Mouse (Mus musculus) midbrain, embryonic 12.5 days (tissue): ENCODE data around the gene Ttc16. TPM values are rescaled to one million over a fixed set of nuclear protein-coding genes. Genes with fewer than 3 reads are reported as not detected.
A peak's percentile ranks its signal among the peaks of the same experiment; 100 is the strongest.

Source experiments
- ATAC-seq: fragments of 200-750 bp; cut with Nextera tagmentation; 2 replicates; pipeline ENCODE4 v1.8.0; 2017; ENCODE audit warnings: low read depth, moderate TSS enrichment, moderate library complexity; ENCODE audit not compliant: low FRiP score
- H3K27ac ChIP-seq: fragments of 300-500 bp; sonication (generic); replicated peaks from 2 replicates; pipeline ENCODE4 v1.5.1; 2016; ENCODE audit warnings: mild to moderate bottlenecking
- H3K27me3 ChIP-seq: fragments of 300-500 bp; sonication (generic); 2 replicates; pipeline ENCODE4 v1.6.1; 2016; ENCODE audit warnings: mild to moderate bottlenecking
- H3K36me3 ChIP-seq: fragments of 300-500 bp; sonication (generic); 2 replicates; pipeline ENCODE4 v1.6.1; 2016
- H3K4me1 ChIP-seq: fragments of 300-500 bp; sonication (generic); 2 replicates; pipeline ENCODE4 v1.6.1; 2016
- H3K4me2 ChIP-seq: fragments of 300-500 bp; sonication (generic); replicated peaks from 2 replicates; pipeline ENCODE4 v1.6.1; 2016; ENCODE audit warnings: mild to moderate bottlenecking, moderate library complexity
- H3K4me3 ChIP-seq: fragments of 300-500 bp; sonication (generic); 2 replicates; pipeline ENCODE4 v1.5.1; 2016; ENCODE audit warnings: mild to moderate bottlenecking
- H3K9ac ChIP-seq: fragments of 300-500 bp; sonication (generic); replicated peaks from 2 replicates; pipeline ENCODE4 v1.6.1; 2016; ENCODE audit warnings: mild to moderate bottlenecking, moderate library complexity
- H3K9me3 ChIP-seq: fragments of 300-500 bp; sonication (generic); 2 replicates; pipeline ENCODE4 v1.6.1; 2016; ENCODE audit warnings: mild to moderate bottlenecking
- WGBS: fragments of 180-500 bp; shearing (Covaris S2); methylation state at CpG from one replicate; pipeline ENCODE4 v1.1.7; 2016; 5-methylcytosine and 5-hydroxymethylcytosine counted together
- microRNA counts: library from miRNA; unstranded; fragments of <30 nt; microRNA quantifications from one replicate; lab custom pipeline; 2017
- microRNA-seq: library from miRNA; unstranded; fragments of <30 nt; microRNA quantifications from one replicate; pipeline ENCODE4, GENCODE M21; 2017
- polyA plus RNA-seq: library from polyadenylated mRNA; unstranded; fragments of >200 nt; fragmentation: Nextera tagmentation; extraction: Ambion mirVana; gene quantifications from 2 replicates; pipeline ENCODE4 v1.2.1, GENCODE M21; 2016

The Ttc16 gene
- polyA plus RNA-seq, 1 experiment from 2014 or later, result 0.20 TPM

GRCm38 (mm10) chr2:32711301-32712056 is 64.0 kb downstream of the Ttc16 start:
- Histone ChIP-seq H3K4me2 (peak overlapping the region; percentile 99), H3K27me3 (no peaks in the 10 kb centered on the region), H3K27ac (peak overlapping the region; percentile 98; the same call in 1 of the 2 replicates), H3K36me3 (peaks cover 42% of the 10 kb centered on the region), H3K9me3 (no peaks in the 10 kb centered on the region), H3K4me1 (peaks cover 17% of the 10 kb centered on the region), H3K9ac (peak overlapping the region; percentile 84), H3K4me3 (peak overlapping the region; percentile 95)
- no peak for ATAC-seq
- 33% methylated on average over 9 of the region's 9 CpGs for WGBS

- H3K4me1 ChIP-seq, result peaks cover 17% of the 10 kb centered on the region
- H3K4me3 ChIP-seq, result no peak overlapping the region
- WGBS, result 86% methylated on average over 5 of the region's 5 CpGs
- no peak overlapping the region for H3K9ac ChIP-seq
- H3K27me3 ChIP-seq, result no peaks in the 10 kb centered on the region
- no peak for ATAC-seq
- H3K4me2 ChIP-seq, result no peak overlapping the region
- no peak overlapping the region for H3K27ac ChIP-seq
- H3K9me3 ChIP-seq, result no peaks in the 10 kb centered on the region
- peaks cover 53% of the 10 kb centered on the region for H3K36me3 ChIP-seq
These were observed 65.0 kb downstream of the Ttc16 start for GRCm38 (mm10) chr2:32710425-32710824.

GRCm38 (mm10) chr2:32709521-32710137 is 65.8 kb downstream of the Ttc16 start:
- Histone ChIP-seq H3K9me3 (no peaks in the 10 kb centered on the region), H3K4me1 (peaks cover 17% of the 10 kb centered on the region), H3K27ac (no peak overlapping the region), H3K27me3 (no peaks in the 10 kb centered on the region), H3K36me3 (peaks cover 61% of the 10 kb centered on the region), H3K4me3 (no peak overlapping the region), H3K4me2 (no peak overlapping the region), H3K9ac (no peak overlapping the region)
- WGBS, result 94% methylated on average over 20 of the region's 20 CpGs
- no peak for ATAC-seq

- H3K27me3 ChIP-seq, result no peaks in the 10 kb centered on the region
- no peak overlapping the region for H3K4me2 ChIP-seq
- 46% methylated on average over 3 of the region's 3 CpGs for WGBS
- peaks cover 71% of the 10 kb centered on the region for H3K36me3 ChIP-seq
- ATAC-seq, result no peak
- no peak overlapping the region for H3K4me3 ChIP-seq
- H3K4me1 ChIP-seq, result peaks cover 11% of the 10 kb centered on the region
- H3K9ac ChIP-seq, result no peak overlapping the region
- no peaks in the 10 kb centered on the region for H3K9me3 ChIP-seq
- no peak overlapping the region for H3K27ac ChIP-seq
These were observed 66.8 kb downstream of the Ttc16 start for GRCm38 (mm10) chr2:32708643-32709042.

MicroRNA genes within 50 kb of the gene (microRNA counts, 519-probe panel; counts per million panel counts)
- microRNA mmu-miR-2861 (lab: Ali Mortazavi, UCI), result not detected

Small RNA genes lying within 50 kb of the gene (microRNA-seq; reads per million reads assigned to microRNA genes)
- gene Mir2861, result not detected
- not detected for gene Mir3960

Other genes with a start within 250 kb of the Ttc16 start
- gene Fam102a, start 240.3 kb downstream of the Ttc16 start, polyA plus RNA-seq, result 9.4 and 10.1 TPM in 2 replicates
- gene Dpm2, start 204.8 kb downstream of the Ttc16 start, polyA plus RNA-seq, result 109 and 121 TPM in 2 replicates
- gene Pip5kl1, start 200.8 kb downstream of the Ttc16 start, polyA plus RNA-seq, result 2.7 and 3.1 TPM in 2 replicates
- gene 9430097D07Rik, start 199.9 kb downstream of the Ttc16 start, polyA plus RNA-seq, result 0.16 and 0.56 TPM in 2 replicates
- gene St6galnac4, start 188.5 kb downstream of the Ttc16 start, polyA plus RNA-seq, result 16.1 and 17.9 TPM in 2 replicates
- gene St6galnac6, start 175.9 kb downstream of the Ttc16 start, polyA plus RNA-seq, result 10.6 and 11.2 TPM in 2 replicates
- gene Ak1, start 153.9 kb downstream of the Ttc16 start, polyA plus RNA-seq, result 31.6 and 34.7 TPM in 2 replicates
- 27.7 and 29.5 TPM in 2 replicates for gene Eng, start 129.0 kb downstream of the Ttc16 start, polyA plus RNA-seq
- gene Fpgs, start 71.5 kb downstream of the Ttc16 start, polyA plus RNA-seq, result 17.9 and 19.1 TPM in 2 replicates
- gene Cdk9, start 62.6 kb downstream of the Ttc16 start, polyA plus RNA-seq, result 99.3 and 103 TPM in 2 replicates
- gene Sh2d3c, start 54.6 kb downstream of the Ttc16 start, polyA plus RNA-seq, result 34.6 and 41.1 TPM in 2 replicates
- 2.8 and 3.5 TPM in 2 replicates for gene 6330409D20Rik, start 34.6 kb downstream of the Ttc16 start, polyA plus RNA-seq
- gene Tor2a, start 18.4 kb downstream of the Ttc16 start, polyA plus RNA-seq, result 50.2 and 53.4 TPM in 2 replicates
- gene Ptrh1, start 153 bp upstream of the Ttc16 start, polyA plus RNA-seq, result 2.6 and 4.6 TPM in 2 replicates
- 0.64 and 1.3 TPM in 2 replicates for gene Cfap157, start 8.8 kb upstream of the Ttc16 start, polyA plus RNA-seq
- gene Stxbp1, start 71.6 kb upstream of the Ttc16 start, polyA plus RNA-seq, result 80.3 and 83.2 TPM in 2 replicates
- gene Fam129b, start 100.5 kb upstream of the Ttc16 start, polyA plus RNA-seq, result 27.0 and 29.1 TPM in 2 replicates
- 108 and 111 TPM in 2 replicates for gene Rpl12, start 185.9 kb upstream of the Ttc16 start, polyA plus RNA-seq
- gene Lrsam1, start 186.0 kb upstream of the Ttc16 start, polyA plus RNA-seq, result 16.2 and 21.1 TPM in 2 replicates
- 21.3 and 24.1 TPM in 2 replicates for gene Slc2a8, start 206.4 kb upstream of the Ttc16 start, polyA plus RNA-seq